Mouse (Mus musculus) 416B (cell line): ENCODE measurements around the gene 9430097D07Rik.

Source experiments
- DNase-seq: peaks from one replicate; pipeline ENCODE4 v3.0.0; 2011; ENCODE audit warnings: low read depth

Gene 9430097D07Rik

GRCm38 (mm10) chr2:32559570-32559969 is 15.9 kb downstream of the 9430097D07Rik start:
- no peak for DNase-seq

DNA sequence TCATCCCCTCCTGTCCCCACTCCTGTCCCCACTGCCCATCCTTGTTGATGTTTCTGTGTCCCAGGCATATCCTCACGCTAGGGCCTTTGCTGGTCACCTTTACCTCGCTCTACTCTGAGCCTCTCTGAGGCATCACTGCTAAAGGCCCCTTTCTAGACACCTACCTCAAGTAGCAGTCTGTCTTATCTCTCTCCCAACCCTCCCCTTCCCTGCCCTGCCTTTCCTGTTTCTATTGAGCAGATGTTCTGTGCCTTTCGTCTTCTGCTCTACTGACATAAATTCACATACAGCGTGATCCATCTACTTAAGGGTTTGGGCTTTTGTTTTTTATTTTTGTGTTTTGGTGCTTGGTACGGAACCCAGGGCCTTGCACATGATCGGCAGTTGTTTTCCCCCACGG is 19.5 kb downstream of the 9430097D07Rik start:
- DNase-seq = no peak

GRCm38 (mm10) chr2:32555484-32555883 is 20.0 kb downstream of the 9430097D07Rik start:
- DNase-seq = no peak

DNA sequence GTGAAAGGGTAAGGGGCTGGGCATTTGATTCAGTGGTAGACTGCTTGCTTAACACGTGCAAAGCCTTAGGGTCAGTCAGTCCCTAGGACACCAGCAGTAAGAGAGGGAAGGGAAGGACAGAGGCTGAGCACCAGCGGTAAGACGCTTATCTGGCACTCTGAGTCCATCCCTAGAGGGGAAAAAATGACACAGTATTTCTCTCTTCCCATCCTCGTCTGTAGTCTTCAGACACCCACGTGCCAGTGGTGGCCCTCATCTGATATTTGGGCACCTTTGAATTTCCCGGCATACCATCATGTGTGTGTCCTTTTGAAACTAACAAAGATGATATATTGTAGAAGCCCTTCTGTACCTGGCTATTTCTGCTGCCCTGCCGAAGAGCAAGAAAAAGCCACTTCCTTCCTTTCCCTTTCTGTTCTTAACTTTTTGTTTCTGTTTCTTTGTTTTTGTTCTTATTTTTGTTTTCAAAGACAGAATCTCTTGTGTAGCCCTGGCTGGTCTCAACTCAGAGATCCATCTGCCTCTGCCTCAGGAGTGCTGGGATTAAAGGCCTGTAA is 21.8 kb downstream of the 9430097D07Rik start:
- DNase-seq = peak; percentile 37

- no peak for DNase-seq
Observed at GRCm38 (mm10) chr2:32551236-32551635, 24.2 kb downstream of the 9430097D07Rik start.

DNA sequence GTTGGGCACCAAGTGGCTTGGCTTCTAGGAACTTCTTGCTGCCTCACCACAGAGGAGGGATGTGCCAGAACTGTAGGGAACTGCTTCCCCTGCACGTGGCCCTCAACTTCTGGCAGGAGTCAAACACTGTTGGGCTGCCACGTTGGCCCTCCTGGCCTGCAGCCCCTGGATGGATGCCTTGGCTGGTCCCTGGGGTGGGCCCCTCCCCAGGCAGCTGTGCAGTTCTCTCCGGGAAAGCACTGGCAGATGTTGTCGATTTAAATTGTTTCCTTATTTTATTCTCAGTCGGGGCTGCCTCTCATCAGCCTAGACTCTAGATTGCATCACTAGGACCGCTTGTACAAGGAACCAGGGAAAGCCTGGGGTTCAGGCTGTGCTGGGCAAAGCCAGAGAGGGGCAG is 25.7 kb downstream of the 9430097D07Rik start:
- no peak for DNase-seq

- no peak for DNase-seq
Observed at GRCm38 (mm10) chr2:32549171-32549570, 26.3 kb downstream of the 9430097D07Rik start.

DNA sequence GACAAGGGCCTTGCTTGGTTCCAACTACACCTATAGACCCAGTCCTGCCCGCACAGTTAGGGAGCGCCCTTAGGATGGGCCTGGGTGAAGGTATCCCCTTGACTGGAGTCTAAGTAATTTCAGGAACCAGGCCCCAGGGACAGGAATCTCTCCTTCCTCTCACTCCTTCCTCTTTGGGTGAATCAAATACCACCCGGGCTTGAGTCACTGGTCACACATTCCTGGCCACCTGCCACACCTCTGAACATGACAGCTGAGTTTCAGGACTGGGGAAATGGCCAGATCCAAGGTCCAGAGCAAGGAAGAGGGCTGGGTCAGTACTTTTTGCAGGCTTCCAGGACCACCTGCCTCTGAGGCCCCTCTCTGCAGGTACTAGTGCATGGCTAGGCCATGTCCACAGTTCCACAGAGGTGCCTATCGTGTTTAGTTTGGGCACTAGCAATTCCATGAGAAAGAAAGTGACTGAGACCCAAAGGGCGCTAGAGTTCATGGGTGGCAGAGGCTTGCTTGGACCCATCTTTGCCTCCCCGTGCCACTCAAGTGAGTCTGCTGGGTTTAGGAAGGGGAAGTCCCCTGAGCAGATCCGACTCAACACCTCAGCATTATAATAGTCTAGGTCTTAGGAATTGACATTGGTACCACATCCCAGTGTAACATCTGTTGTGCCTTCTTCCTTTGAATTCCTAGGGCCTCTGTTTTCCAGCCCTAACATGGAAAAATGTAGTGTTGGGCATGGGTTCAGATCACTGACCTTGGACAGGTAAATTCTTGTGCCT is 27.3 kb downstream of the 9430097D07Rik start:
- DNase-seq = peak; percentile 63

- no peak for DNase-seq
Observed at GRCm38 (mm10) chr2:32547380-32547779, 28.1 kb downstream of the 9430097D07Rik start.

- no peak for DNase-seq
Observed at GRCm38 (mm10) chr2:32546951-32547350, 28.5 kb downstream of the 9430097D07Rik start.

GRCm38 (mm10) chr2:32543031-32543449 is 32.4 kb downstream of the 9430097D07Rik start:
- no peak for DNase-seq

- DNase-seq = peak; percentile 68
Observed at GRCm38 (mm10) chr2:32541986-32542573, 33.4 kb downstream of the 9430097D07Rik start.

GRCm38 (mm10) chr2:32541333-32541908 is 34.1 kb downstream of the 9430097D07Rik start:
- no peak for DNase-seq

DNA sequence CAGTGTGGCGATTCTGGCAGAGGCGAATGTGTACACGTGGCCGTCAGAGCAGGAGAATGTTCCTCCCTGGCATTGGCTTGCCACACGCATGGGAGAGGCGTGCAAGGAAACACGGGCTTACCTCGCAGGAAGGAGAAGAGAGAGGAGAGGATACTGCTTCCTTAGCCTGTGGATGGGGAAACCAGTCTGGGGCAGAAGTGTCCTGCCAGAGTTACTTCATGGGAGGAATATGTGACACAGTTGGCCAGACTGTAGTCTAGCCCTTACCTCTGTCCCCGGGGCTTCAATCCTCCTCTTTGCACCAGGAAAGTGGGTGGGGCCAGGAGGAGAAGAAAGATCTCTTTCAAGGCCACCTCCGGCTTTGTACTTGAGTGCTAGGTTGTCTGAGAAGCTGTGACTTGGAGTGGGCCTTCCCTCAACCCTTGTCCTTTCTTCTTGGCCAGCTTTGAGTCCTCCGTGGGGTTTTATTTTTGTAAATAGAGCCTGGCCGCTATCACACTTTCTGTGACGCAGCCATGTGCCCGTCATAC is 36.0 kb downstream of the 9430097D07Rik start:
- DNase-seq = no peak

DNA sequence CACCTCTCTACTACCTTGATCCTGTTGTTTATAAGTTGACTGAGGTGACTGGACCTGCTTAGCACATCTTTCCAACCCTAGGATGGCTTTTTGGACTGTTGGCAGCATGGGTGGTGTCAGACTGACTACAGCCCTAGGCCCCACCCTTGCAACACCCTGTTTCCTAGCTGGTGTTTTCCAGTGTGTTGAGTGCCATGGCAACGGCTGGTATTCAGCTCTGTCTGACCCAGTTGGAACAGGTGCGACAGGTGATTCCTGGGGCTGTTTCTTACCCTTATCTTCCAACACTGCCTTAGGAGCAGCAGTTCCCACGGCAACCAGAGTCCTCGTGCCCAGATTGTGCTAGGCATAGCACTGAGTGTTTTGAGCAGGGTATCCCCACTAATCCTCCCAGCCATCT is 37.0 kb downstream of the 9430097D07Rik start:
- DNase-seq = no peak

- no peak for DNase-seq
Observed at GRCm38 (mm10) chr2:32537941-32538340, 37.5 kb downstream of the 9430097D07Rik start.

- DNase-seq = peak; percentile 43
Observed at GRCm38 (mm10) chr2:32537360-32537905, 38.1 kb downstream of the 9430097D07Rik start.

GRCm38 (mm10) chr2:32536634-32537359 is 38.7 kb downstream of the 9430097D07Rik start:
- peak; percentile 74 for DNase-seq

- DNase-seq = no peak
Observed at GRCm38 (mm10) chr2:32536086-32536633, 39.3 kb downstream of the 9430097D07Rik start.

- DNase-seq = no peak
Observed at GRCm38 (mm10) chr2:32535501-32535991, 39.9 kb downstream of the 9430097D07Rik start.
